19 mouse cellular contexts compared by ENCODE assay signal in genomic region chr7:129597186-129597585, GRCm38 (mm10). TPM values are rescaled to one million over a fixed set of nuclear protein-coding genes. Genes with fewer than 3 reads are reported as not detected.
DNase-seq lines count a peak whose midpoint lies in the region; ATAC-seq and TF ChIP-seq lines count a peak whose summit lies in the region.
"Had no signal": no experiment of that assay in that cellular context is flagged by ENCODE, and none has a peak within 500 bp of the region (broad histone marks: within the 10 kb centered on the region; RNA-seq: fewer than 3 reads in every experiment).

No protein-coding gene starts in this region.

- no peak overlapping the region for H3K4me2 ChIP-seq in midbrain, embryonic 11.5 days
- no peak overlapping the region for H3K4me2 ChIP-seq in midbrain, embryonic 14.5 days (ENCODE audit: low read length)

- peaks cover 4% of the 10 kb centered on the region; the same call in 1 of the 2 replicates for H3K36me3 ChIP-seq in heart, adult 2 months (ENCODE audit: control insufficient read depth, insufficient read depth, low read length)
- H3K36me3 ChIP-seq in midbrain, embryonic 11.5 days (ENCODE audit: control insufficient read depth, insufficient read depth, low read length): peaks cover 4% of the 10 kb centered on the region; the same call in 1 of the 2 replicates
- peaks cover 37% of the 10 kb centered on the region for H3K36me3 ChIP-seq in midbrain, embryonic 14.5 days (ENCODE audit: control insufficient read depth, insufficient read depth, low read length)

- H3K4me1 ChIP-seq in heart, adult 2 months (ENCODE audit: control insufficient read depth, insufficient read depth, low read length): no peaks in the 10 kb centered on the region
- H3K4me1 ChIP-seq in midbrain, embryonic 11.5 days (ENCODE audit: control insufficient read depth, insufficient read depth, low read length): no peaks in the 10 kb centered on the region
- H3K4me1 ChIP-seq in midbrain, embryonic 14.5 days (ENCODE audit: control insufficient read depth, insufficient read depth, low read length): peaks cover 6% of the 10 kb centered on the region; the same call in 1 of the 2 replicates

- H3K27ac ChIP-seq in heart, adult 2 months: no peak overlapping the region
- no peak overlapping the region for H3K27ac ChIP-seq in midbrain, embryonic 11.5 days (ENCODE audit: low read depth, low read length)
- no peak overlapping the region for H3K27ac ChIP-seq in midbrain, embryonic 14.5 days (replicated peaks; ENCODE audit: low read depth, low read length)

- no peak for TF ChIP-seq CTCF in heart, adult 2 months (IDR thresholded peaks at IDR 0.05)

- H3K4me3 ChIP-seq in heart, adult 2 months: no peak overlapping the region
- H3K4me3 ChIP-seq in midbrain, embryonic 11.5 days (ENCODE audit: low read depth, low read length): no peak overlapping the region
- no peak overlapping the region for H3K4me3 ChIP-seq in midbrain, embryonic 14.5 days (replicated peaks; ENCODE audit: low read depth, low read length)

- H3K27me3 ChIP-seq in heart, adult 2 months (ENCODE audit: control insufficient read depth, insufficient read depth, low read length): no peaks in the 10 kb centered on the region
- H3K27me3 ChIP-seq in midbrain, embryonic 11.5 days (ENCODE audit: control insufficient read depth, insufficient read depth, low read length): no peaks in the 10 kb centered on the region
- no peaks in the 10 kb centered on the region for H3K27me3 ChIP-seq in midbrain, embryonic 14.5 days (ENCODE audit: control insufficient read depth, insufficient read depth, low read length)
- H3K27me3 ChIP-seq: CH12.LX, Patski had no signal

- DNase-seq in heart, adult 11 months: peak; percentile 56
- DNase-seq in heart, adult 2 months: no peak
- peak; percentile 57 for DNase-seq in midbrain, embryonic 11.5 days (ENCODE audit: low spot score, missing footprints)
- no peak for DNase-seq in midbrain, embryonic 14.5 days
- DNase-seq: adrenal gland, adult 2 months; adrenal gland, adult 8-10 months; adrenal gland, postnatal 10 days; adrenal gland, postnatal 14 days; adrenal gland, postnatal 25 days; adrenal gland, postnatal 36 days; B cell, adult 2 months; cerebellum, adult 11 months; cerebellum, adult 11-12 months; cerebellum, adult 18-20 months had no signal

- no peak for TF ChIP-seq EP300 in heart, adult 2 months (IDR thresholded peaks at IDR 0.05; ENCODE audit: insufficient read depth, low read depth, low read length)

- no peaks in the 10 kb centered on the region for H3K9me3 ChIP-seq in midbrain, embryonic 11.5 days (ENCODE audit: control insufficient read depth, low read length)
- H3K9me3 ChIP-seq in midbrain, embryonic 14.5 days (ENCODE audit: control insufficient read depth, low read length): no peaks in the 10 kb centered on the region
- H3K9me3 ChIP-seq: G1E had no signal

- intact Hi-C loops in heart, adult 2 months (cut with DNase I): no loop called here

- H3K79me2 ChIP-seq in heart, adult 2 months (replicated peaks; ENCODE audit: control insufficient read depth, insufficient read depth, low read length): no peaks in the 10 kb centered on the region

- WGBS in heart, adult 2 months: 96% methylated on average over 2 of the region's 2 CpGs
- 96% methylated on average over 2 of the region's 2 CpGs for WGBS in midbrain, embryonic 11.5 days
- 93% methylated on average over 2 of the region's 2 CpGs for WGBS in midbrain, embryonic 14.5 days

- no peak for ATAC-seq in midbrain, embryonic 11.5 days (ENCODE audit: low FRiP score)
- ATAC-seq in midbrain, embryonic 14.5 days (ENCODE audit: low FRiP score, low TSS enrichment): no peak
- ATAC-seq: activated CD4-positive, CD25-positive, alpha-beta regulatory T cell, adult 4 months; CD4-positive, CD25-positive, alpha-beta regulatory T cell, adult 4 months; Patski had no signal

- TF ChIP-seq POLR2A in heart, adult 2 months (IDR thresholded peaks at IDR 0.05; ENCODE audit: insufficient read depth, low read depth, low read length): no peak

- no peak overlapping the region for H3K9ac ChIP-seq in heart, adult 2 months (ENCODE audit: low read depth, low read length)
- no peak overlapping the region for H3K9ac ChIP-seq in midbrain, embryonic 11.5 days (ENCODE audit: low read length)
- no peak overlapping the region for H3K9ac ChIP-seq in midbrain, embryonic 14.5 days (replicated peaks; ENCODE audit: low read length)

RNA-seq across cellular contexts. Expression of gene Wdr11, which starts 5.5 kb away (rescaled TPM):
- total RNA-seq in heart, adult 2 months (2021): 10 to 100 TPM; 19.9 to 20.7 TPM
- 13.0 and 17.3 TPM in 2 replicates for polyA plus RNA-seq in heart, adult 2 months (2012; rRNA removed)
- polyA plus RNA-seq in midbrain, embryonic 11.5 days (2014; fragmentation: Nextera tagmentation; extraction: Ambion mirVana): 37.6 and 39.9 TPM in 2 replicates
- 29.4 and 41.3 TPM in 2 replicates for polyA plus RNA-seq in midbrain, embryonic 14.5 days (2014; fragmentation: Nextera tagmentation; extraction: Ambion mirVana)

Comparison
In these comparisons a context has a peak if more than half of its experiments do, and no peak if none do; other contexts are left out.
1. DNase-seq: peak in heart, adult 11 months (single experiment) and midbrain, embryonic 11.5 days (single experiment); none in heart, adult 2 months (0 of 2) and midbrain, embryonic 14.5 days (single experiment).